Mouse (Mus musculus) intestine, embryonic 16.5 days (tissue): Measurements from ENCODE around the gene Plrg1. TPM values are rescaled to one million over a fixed set of nuclear protein-coding genes. Genes with fewer than 3 reads are reported as not detected.

Experiments
- ATAC-seq: fragments of 200-750 bp; cut with Nextera tagmentation; 2 replicates; pipeline ENCODE4 v1.8.0; 2017; ENCODE audit warnings: moderate TSS enrichment, moderate library complexity
- H3K27ac ChIP-seq: fragments of 300-500 bp; sonication (generic); 2 replicates; pipeline ENCODE4 v1.5.1; 2014; ENCODE audit warnings: mild to moderate bottlenecking, low read length
- H3K27me3 ChIP-seq: fragments of 300-500 bp; sonication (generic); replicated peaks from 2 replicates; pipeline ENCODE4 v1.6.1; 2014; ENCODE audit warnings: low read length, control low read depth, mixed read lengths; ENCODE audit not compliant: control insufficient read depth, insufficient read depth
- H3K36me3 ChIP-seq: fragments of 300-500 bp; sonication (generic); 2 replicates; pipeline ENCODE4 v1.6.1; 2014; ENCODE audit warnings: low read length, control low read depth; ENCODE audit not compliant: control insufficient read depth, insufficient read depth
- H3K4me1 ChIP-seq: fragments of 300-500 bp; sonication (generic); 2 replicates; pipeline ENCODE4 v1.6.1; 2014; ENCODE audit warnings: low read length, control low read depth, mixed read lengths; ENCODE audit not compliant: control insufficient read depth, insufficient read depth
- H3K4me2 ChIP-seq: fragments of 300-500 bp; sonication (generic); 2 replicates; pipeline ENCODE4 v1.6.1; 2014; ENCODE audit warnings: low read depth, low read length, control low read depth
- H3K4me3 ChIP-seq: fragments of 300-500 bp; sonication (generic); 2 replicates; pipeline ENCODE4 v1.5.1; 2014; ENCODE audit warnings: mild to moderate bottlenecking, low read length
- H3K9ac ChIP-seq: fragments of 300-500 bp; sonication (generic); 2 replicates; pipeline ENCODE4 v1.6.1; 2014; ENCODE audit warnings: low read depth, low read length
- H3K9me3 ChIP-seq: fragments of 300-500 bp; sonication (generic); 2 replicates; pipeline ENCODE4 v1.6.1; 2016; ENCODE audit warnings: low read length, control low read depth; ENCODE audit not compliant: control insufficient read depth
- whole genome bisulfite sequencing: fragments of 180-500 bp; shearing (Covaris S2); extraction: QIAGEN DNeasy Blood & Tissue Kit; methylation state at CpG from one replicate; pipeline ENCODE4 v1.1.7; 2014; 5-methylcytosine and 5-hydroxymethylcytosine counted together
- polyA plus RNA-seq: library from polyadenylated mRNA; unstranded; fragments of >200 nt; fragmentation: Nextera tagmentation; extraction: Ambion mirVana; gene quantifications from 2 replicates; pipeline ENCODE4 v1.2.1, GENCODE M21; 2015

Gene Plrg1
- polyA plus RNA-seq, 1 experiment from 2014 or later = 87.1 TPM

DNA sequence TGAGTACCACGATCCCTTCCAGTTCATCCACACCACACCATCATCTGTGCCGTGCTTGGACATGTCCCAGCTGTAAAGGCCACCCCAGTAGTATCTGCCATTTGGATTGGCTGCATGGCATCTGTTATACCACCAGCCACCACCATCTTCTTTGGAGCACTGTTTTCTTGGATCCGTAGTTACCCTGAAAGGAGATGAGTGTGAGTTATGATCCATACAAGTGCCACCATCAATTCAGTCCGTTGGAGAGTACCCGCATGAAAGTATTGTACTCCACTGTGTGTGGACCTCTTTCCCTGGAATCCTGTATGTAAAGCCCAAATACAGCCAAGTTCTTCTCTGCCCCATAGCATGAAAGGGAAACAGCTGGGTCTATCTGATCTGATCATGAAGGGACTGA lies 12.9 kb upstream of the Plrg1 start:
- Histone ChIP-seq H3K36me3 (no peaks in the 10 kb centered on the region), H3K9me3 (no peaks in the 10 kb centered on the region), H3K9ac (no peak overlapping the region), H3K4me1 (no peaks in the 10 kb centered on the region), H3K4me3 (no peak overlapping the region), H3K27ac (no peak overlapping the region), H3K4me2 (no peak overlapping the region), H3K27me3 (no peaks in the 10 kb centered on the region)
- no peak for ATAC-seq
- WGBS = 87% methylated on average over 5 of the region's 5 CpGs

DNA sequence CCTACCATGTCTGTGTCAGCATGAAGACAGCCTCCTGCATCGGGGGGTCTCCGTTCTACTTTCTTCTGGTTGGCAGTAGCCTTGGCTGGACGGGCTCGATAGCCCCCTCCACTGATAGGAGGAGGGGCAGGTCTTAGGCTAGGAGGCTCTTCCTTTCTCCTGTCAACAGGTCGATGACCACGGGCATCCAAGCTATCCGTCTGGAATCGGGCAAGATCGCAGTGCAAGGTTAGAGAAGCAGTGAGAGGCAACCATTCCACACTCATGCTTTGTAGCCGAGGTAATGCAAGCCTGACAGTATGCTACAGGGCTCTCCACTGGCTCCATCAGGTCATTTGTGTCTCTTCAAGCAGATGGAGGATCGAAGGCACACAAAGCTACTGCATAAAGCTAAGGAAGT lies 8.7 kb upstream of the Plrg1 start:
- 84% methylated on average over 11 of the region's 11 CpGs for WGBS
- no peak for ATAC-seq
- no peak overlapping the region for H3K4me2 ChIP-seq

GRCm38 (mm10) chr3:83049680-83050079 lies 5.6 kb upstream of the Plrg1 start, which contains the start of gene Fgb:
TSS of gene Fgb (minus strand) at chr3:83049863.
- Histone ChIP-seq H3K4me1 (no peaks in the 10 kb centered on the region), H3K9me3 (no peaks in the 10 kb centered on the region), H3K4me2 (no peak within 1 kb of the TSS), H3K27ac (no peak within 1 kb of the TSS), H3K9ac (no peak within 1 kb of the TSS), H3K36me3 (no peaks in the 10 kb centered on the region), H3K4me3 (no peak within 1 kb of the TSS), H3K27me3 (no peaks in the 10 kb centered on the region)
- WGBS = 66% methylated on average over 8 of the region's 8 CpGs
- 0 out of 2 replicates have a peak, but pooled peaks have one; percentile 45 for ATAC-seq

More for the DNA sequence above, 8.7 kb upstream of the Plrg1 start:
- Histone ChIP-seq H3K27ac (no peak overlapping the region), H3K9ac (no peak overlapping the region), H3K9me3 (no peaks in the 10 kb centered on the region), H3K27me3 (no peaks in the 10 kb centered on the region), H3K4me3 (no peak overlapping the region), H3K36me3 (no peaks in the 10 kb centered on the region), H3K4me1 (no peaks in the 10 kb centered on the region)

DNA sequence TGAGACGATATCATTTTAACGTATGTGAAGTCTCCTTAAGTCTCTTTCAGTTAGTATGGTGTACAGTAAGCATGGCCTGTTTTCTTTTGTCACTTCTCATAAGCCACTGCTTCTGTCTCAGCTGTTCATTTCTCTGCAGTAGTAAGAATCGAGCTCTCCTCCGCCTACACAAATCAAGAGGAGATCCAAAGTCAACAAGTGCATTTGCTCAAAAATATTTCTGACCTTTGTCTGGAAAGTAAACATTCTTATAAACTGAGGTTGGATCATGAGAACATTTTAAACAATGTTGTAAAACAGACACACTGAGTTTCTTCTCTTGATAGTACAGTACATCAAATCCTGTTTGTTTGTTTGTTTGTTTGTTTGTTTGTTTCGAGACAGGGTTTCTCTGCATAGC lies 4.7 kb upstream of the Plrg1 start:
- Histone ChIP-seq H3K36me3 (no peaks in the 10 kb centered on the region), H3K4me3 (no peak overlapping the region), H3K27me3 (no peaks in the 10 kb centered on the region), H3K9me3 (no peaks in the 10 kb centered on the region), H3K4me1 (no peaks in the 10 kb centered on the region), H3K27ac (no peak overlapping the region), H3K9ac (no peak overlapping the region), H3K4me2 (no peak overlapping the region)
- 64% methylated on average over 5 of the region's 5 CpGs for WGBS
- no peak for ATAC-seq

DNA sequence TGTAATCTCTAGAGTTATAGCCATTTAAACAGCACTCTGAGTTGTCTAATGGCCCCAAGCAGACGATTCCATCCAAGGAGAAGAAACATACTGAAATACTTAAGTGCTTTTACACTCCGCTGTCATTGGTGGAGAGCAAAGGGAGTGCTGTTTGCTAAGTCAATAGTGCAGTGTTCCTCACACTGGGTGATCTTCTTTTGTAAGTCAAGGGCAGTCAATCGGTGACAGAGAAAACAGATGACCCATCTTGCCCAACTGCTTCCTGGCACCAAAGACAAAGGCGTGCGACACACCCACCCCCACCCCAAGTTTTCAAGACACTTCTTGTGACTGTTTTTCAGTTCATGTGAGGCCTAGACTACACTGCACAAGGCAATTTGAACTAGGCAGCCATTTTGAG lies 3.2 kb upstream of the Plrg1 start:
- Histone ChIP-seq H3K9me3 (no peaks in the 10 kb centered on the region), H3K36me3 (no peaks in the 10 kb centered on the region), H3K27ac (no peak overlapping the region), H3K4me2 (no peak overlapping the region), H3K27me3 (no peaks in the 10 kb centered on the region), H3K9ac (no peak overlapping the region), H3K4me3 (no peak overlapping the region), H3K4me1 (peaks cover 8% of the 10 kb centered on the region; the same call in 1 of the 2 replicates)
- ATAC-seq = no peak
- 74% methylated on average over 5 of the region's 5 CpGs for WGBS

DNA sequence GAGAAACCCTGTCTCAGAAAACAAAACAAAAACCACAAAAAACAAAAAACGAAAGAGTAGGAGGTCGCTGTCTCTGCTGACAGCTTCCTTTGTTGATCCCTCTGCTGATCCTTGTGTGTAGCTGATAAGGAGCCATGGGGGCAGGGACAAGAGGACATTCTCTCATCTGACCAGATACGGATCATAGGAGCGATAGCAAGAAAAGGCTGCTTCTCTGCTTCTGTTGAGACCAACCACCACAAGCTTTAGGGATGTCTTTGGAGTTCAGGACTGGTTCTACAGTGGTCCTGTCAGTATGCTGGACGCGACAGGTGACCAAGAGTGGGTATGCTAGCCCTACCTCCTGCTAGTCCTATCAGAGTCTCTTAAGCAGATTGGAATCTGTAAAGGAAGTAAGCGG lies 2.2 kb upstream of the Plrg1 start:
- Histone ChIP-seq H3K36me3 (no peaks in the 10 kb centered on the region), H3K27me3 (no peaks in the 10 kb centered on the region), H3K9ac (no peak overlapping the region), H3K4me3 (no peak overlapping the region), H3K27ac (peak overlapping the region; percentile 18; the same call in 1 of the 2 replicates), H3K4me2 (no peak overlapping the region), H3K9me3 (no peaks in the 10 kb centered on the region), H3K4me1 (peaks cover 8% of the 10 kb centered on the region; the same call in 1 of the 2 replicates)
- ATAC-seq = no peak
- WGBS = 88% methylated on average over 7 of the region's 7 CpGs

DNA sequence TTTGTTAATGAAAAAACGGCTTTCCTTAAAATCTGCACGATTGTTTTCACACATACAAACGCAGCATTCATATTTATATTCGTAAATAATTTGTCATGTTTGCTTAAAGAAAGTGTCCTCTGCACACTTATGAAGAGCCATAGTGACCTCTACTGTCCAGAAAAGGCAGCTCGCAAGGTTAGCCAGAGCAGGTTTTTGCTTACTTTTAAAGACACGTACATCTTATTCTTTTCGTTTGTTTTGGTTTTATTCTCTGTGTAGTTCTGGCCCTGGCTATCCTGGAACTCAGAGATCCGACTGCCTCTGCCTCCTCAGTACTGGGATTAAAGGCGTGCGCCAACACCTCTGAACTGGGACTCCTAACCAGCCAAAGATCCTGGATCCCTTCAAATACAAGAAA lies 1.6 kb upstream of the Plrg1 start:
- H3K27ac ChIP-seq = no peak overlapping the region
- WGBS = 24% methylated on average over 10 of the region's 10 CpGs

GRCm38 (mm10) chr3:83054759-83055158 lies 563 bp upstream of the Plrg1 start:
- peak overlapping the region; percentile 37; the same call in 1 of the 2 replicates for H3K9ac ChIP-seq
- H3K4me2 ChIP-seq = peak overlapping the region; percentile 44
- 27% methylated on average over 13 of the region's 13 CpGs for WGBS
- H3K27me3 ChIP-seq = no peaks in the 10 kb centered on the region
- ATAC-seq = no peak
- peaks cover 8% of the 10 kb centered on the region; the same call in 1 of the 2 replicates for H3K4me1 ChIP-seq
- no peak overlapping the region for H3K27ac ChIP-seq
- H3K36me3 ChIP-seq = 0 out of 2 replicates have a peak, but pooled peaks cover 4% of the 10 kb centered on the region
- H3K4me3 ChIP-seq = peak overlapping the region; percentile 88
- no peaks in the 10 kb centered on the region for H3K9me3 ChIP-seq

More for the DNA sequence above, 1.6 kb upstream of the Plrg1 start:
- peaks cover 8% of the 10 kb centered on the region; the same call in 1 of the 2 replicates for H3K4me1 ChIP-seq
- H3K4me3 ChIP-seq = no peak overlapping the region
- no peaks in the 10 kb centered on the region for H3K9me3 ChIP-seq
- ATAC-seq = no peak
- 0 out of 2 replicates have a peak, but pooled peaks cover 2% of the 10 kb centered on the region for H3K36me3 ChIP-seq
- 0 out of 2 replicates have a peak overlapping the region, but pooled peaks have one; percentile 17 for H3K4me2 ChIP-seq
- no peak overlapping the region for H3K9ac ChIP-seq
- H3K27me3 ChIP-seq = no peaks in the 10 kb centered on the region

GRCm38 (mm10) chr3:83057046-83057445 lies 1.7 kb downstream of the Plrg1 start:
- H3K4me2 ChIP-seq = no peak overlapping the region

DNA sequence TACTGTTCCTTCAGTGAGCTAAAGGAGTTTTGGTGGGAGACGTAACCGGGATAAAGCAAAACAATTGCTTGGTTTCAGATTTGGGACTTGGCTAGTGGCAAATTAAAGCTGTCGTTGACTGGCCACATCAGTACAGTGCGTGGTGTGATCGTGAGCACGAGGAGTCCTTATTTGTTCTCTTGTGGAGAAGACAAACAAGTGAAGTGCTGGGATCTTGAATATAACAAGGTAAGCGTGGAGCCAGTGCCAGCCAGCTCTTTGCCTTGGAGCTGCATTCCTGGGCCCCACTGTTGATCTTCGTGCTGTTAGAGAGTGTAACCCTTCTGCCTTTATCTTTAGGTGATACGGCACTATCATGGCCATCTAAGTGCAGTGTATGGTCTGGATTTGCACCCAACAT lies 12.6 kb downstream of the Plrg1 start:
- no peak for ATAC-seq
- Histone ChIP-seq H3K36me3 (peaks cover 22% of the 10 kb centered on the region), H3K27me3 (no peaks in the 10 kb centered on the region), H3K9ac (no peak overlapping the region), H3K4me2 (no peak overlapping the region), H3K27ac (no peak overlapping the region), H3K4me1 (no peaks in the 10 kb centered on the region), H3K9me3 (no peaks in the 10 kb centered on the region), H3K4me3 (no peak overlapping the region)
- 80% methylated on average over 9 of the region's 9 CpGs for WGBS

More at GRCm38 (mm10) chr3:83057046-83057445, 1.7 kb downstream of the Plrg1 start:
- no peak overlapping the region for H3K27ac ChIP-seq
- WGBS = 97% methylated on average over 2 of the region's 2 CpGs
- no peak for ATAC-seq
- H3K9ac ChIP-seq = no peak overlapping the region
- H3K36me3 ChIP-seq = peaks cover 11% of the 10 kb centered on the region; the same call in 1 of the 2 replicates
- H3K4me1 ChIP-seq = peaks cover 8% of the 10 kb centered on the region; the same call in 1 of the 2 replicates
- H3K27me3 ChIP-seq = no peaks in the 10 kb centered on the region
- H3K9me3 ChIP-seq = no peaks in the 10 kb centered on the region
- H3K4me3 ChIP-seq = no peak overlapping the region
